Comparison of ENCODE assay signal across 13 mouse cellular contexts in genomic region chr4:156070716-156071115, GRCm38 (mm10). TPM values are rescaled to one million over a fixed set of nuclear protein-coding genes. Genes with fewer than 3 reads are reported as not detected.
A peak's percentile ranks its signal among the peaks of the same experiment; 100 is the strongest.
DNase-seq lines count a peak whose midpoint lies in the region; ATAC-seq lines count a peak whose summit lies in the region.
"Had no signal": no experiment of that assay in that cellular context is flagged by ENCODE, and none has a peak within 500 bp of the region (broad histone marks: within the 10 kb centered on the region; RNA-seq: fewer than 3 reads in every experiment).

No protein-coding gene starts in this region.

- H3K27ac ChIP-seq in heart, embryonic 15.5 days, result peak overlapping the region; percentile 47; the same call in 1 of the 2 replicates
- H3K27ac ChIP-seq in midbrain, embryonic 12.5 days (replicated peaks), result no peak overlapping the region; the same call in 1 of the 2 replicates
- H3K27ac ChIP-seq in midbrain, embryonic 16.5 days (ENCODE audit: low read length), result no peak overlapping the region
- H3K27ac ChIP-seq in forebrain, embryonic 16.5 days (ENCODE audit: low read length), result no peak overlapping the region

- WGBS in heart, embryonic 15.5 days, result 77% methylated on average over 2 of the region's 2 CpGs
- WGBS in midbrain, embryonic 12.5 days, result 59% methylated on average over 2 of the region's 2 CpGs
- WGBS in midbrain, embryonic 16.5 days, result 57% methylated on average over 2 of the region's 2 CpGs
- WGBS in forebrain, embryonic 16.5 days, result 27% methylated on average over 2 of the region's 2 CpGs

- no peak overlapping the region for H3K9ac ChIP-seq in heart, embryonic 15.5 days
- H3K9ac ChIP-seq in midbrain, embryonic 12.5 days (replicated peaks), result no peak overlapping the region
- no peak overlapping the region for H3K9ac ChIP-seq in midbrain, embryonic 16.5 days (ENCODE audit: low read depth, low read length)
- H3K9ac ChIP-seq in forebrain, embryonic 16.5 days (replicated peaks; ENCODE audit: low read depth, low read length), result no peak overlapping the region

- peaks cover 5% of the 10 kb centered on the region for H3K4me1 ChIP-seq in heart, embryonic 15.5 days (replicated peaks)
- peaks cover 13% of the 10 kb centered on the region; the same call in 1 of the 2 replicates for H3K4me1 ChIP-seq in midbrain, embryonic 12.5 days
- H3K4me1 ChIP-seq in midbrain, embryonic 16.5 days (ENCODE audit: control insufficient read depth, insufficient read depth, low read length), result peaks cover 3% of the 10 kb centered on the region; the same call in 1 of the 2 replicates
- H3K4me1 ChIP-seq in forebrain, embryonic 16.5 days (replicated peaks; ENCODE audit: control insufficient read depth, insufficient read depth, low read length), result peaks cover 5% of the 10 kb centered on the region

- H3K27me3 ChIP-seq in heart, embryonic 15.5 days, result no peaks in the 10 kb centered on the region
- peaks cover 5% of the 10 kb centered on the region for H3K27me3 ChIP-seq in midbrain, embryonic 12.5 days
- no peaks in the 10 kb centered on the region for H3K27me3 ChIP-seq in midbrain, embryonic 16.5 days (ENCODE audit: control insufficient read depth, insufficient read depth, low read depth, low read length)
- no peaks in the 10 kb centered on the region for H3K27me3 ChIP-seq in forebrain, embryonic 16.5 days (replicated peaks; ENCODE audit: control insufficient read depth, insufficient read depth, low read length)

- no peaks in the 10 kb centered on the region for H3K36me3 ChIP-seq in heart, embryonic 15.5 days
- H3K36me3 ChIP-seq in midbrain, embryonic 12.5 days, result no peaks in the 10 kb centered on the region
- H3K36me3 ChIP-seq in midbrain, embryonic 16.5 days (ENCODE audit: control insufficient read depth, insufficient read depth, low read length), result no peaks in the 10 kb centered on the region
- no peaks in the 10 kb centered on the region for H3K36me3 ChIP-seq in forebrain, embryonic 16.5 days (ENCODE audit: control insufficient read depth, insufficient read depth)

- ATAC-seq in heart, embryonic 15.5 days (replicated peaks; ENCODE audit: insufficient number of reproducible peaks, insufficient read depth, low FRiP score, low read depth), result no peak
- ATAC-seq in midbrain, embryonic 12.5 days (ENCODE audit: low FRiP score, low read depth), result 0 out of 2 replicates have a peak, but pooled peaks have one; percentile 38
- no peak for ATAC-seq in midbrain, embryonic 16.5 days
- ATAC-seq in forebrain, embryonic 16.5 days, result peak; percentile 28; the same call in 1 of the 2 replicates

- intact Hi-C loops in heart, postnatal 25 days (cut with DNase I), result no loop called here
- intact Hi-C loops in gastrocnemius, postnatal 36 days (cut with DNase I), result loop anchor here (1.0 kb wide), 1 partner anchor 30 kb away; no protein-coding TSS in a partner anchor

- no peaks in the 10 kb centered on the region for H3K9me3 ChIP-seq in heart, embryonic 15.5 days (replicated peaks)
- no peaks in the 10 kb centered on the region for H3K9me3 ChIP-seq in midbrain, embryonic 12.5 days
- no peaks in the 10 kb centered on the region for H3K9me3 ChIP-seq in midbrain, embryonic 16.5 days (replicated peaks; ENCODE audit: control insufficient read depth, low read length, poor library complexity, severe bottlenecking)
- no peaks in the 10 kb centered on the region for H3K9me3 ChIP-seq in forebrain, embryonic 16.5 days (ENCODE audit: control insufficient read depth, low read length)

- no peak overlapping the region for H3K4me3 ChIP-seq in heart, embryonic 15.5 days
- no peak overlapping the region for H3K4me3 ChIP-seq in midbrain, embryonic 12.5 days
- H3K4me3 ChIP-seq in midbrain, embryonic 16.5 days (ENCODE audit: low read depth, low read length), result no peak overlapping the region
- H3K4me3 ChIP-seq in forebrain, embryonic 16.5 days (replicated peaks; ENCODE audit: low read length), result no peak overlapping the region

- DNase-seq in heart, postnatal 25 days (ENCODE audit: low spot score), result no peak
- peak; percentile 54 for DNase-seq in R1 (ENCODE audit: low read depth, low spot score)
- no peak for DNase-seq in adrenal gland, adult 18-20 months (ENCODE audit: low spot score in 2 of 2)
- no peak for DNase-seq in gastrocnemius, postnatal 36 days

- no peak overlapping the region for H3K4me2 ChIP-seq in heart, embryonic 15.5 days
- no peak overlapping the region for H3K4me2 ChIP-seq in midbrain, embryonic 12.5 days (replicated peaks)
- H3K4me2 ChIP-seq in midbrain, embryonic 16.5 days (ENCODE audit: low read length), result no peak overlapping the region
- H3K4me2 ChIP-seq in forebrain, embryonic 16.5 days (ENCODE audit: low read length), result no peak overlapping the region

RNA-seq across cellular contexts. Expression of gene Ttll10, which starts 11.5 kb away (rescaled TPM):
- 0.59 and 1.1 TPM in 2 replicates for polyA plus RNA-seq in heart, embryonic 15.5 days (2015; fragmentation: Nextera tagmentation; extraction: Ambion mirVana)
- total RNA-seq in heart, postnatal 25 days (2021), result not detected
- polyA plus RNA-seq in midbrain, embryonic 12.5 days (2016; fragmentation: Nextera tagmentation; extraction: Ambion mirVana), result not detected in 2 replicates
- polyA plus RNA-seq in midbrain, embryonic 16.5 days (2015; fragmentation: Nextera tagmentation; extraction: Ambion mirVana), result not detected in 2 replicates
- polyA plus RNA-seq in forebrain, embryonic 16.5 days (2015; fragmentation: Nextera tagmentation; extraction: Ambion mirVana), result not detected in 2 replicates
- total RNA-seq in adrenal gland, adult 18-20 months (2021), result under 1 TPM in 1 of 2 experiments, not detected in 1; 0.35 TPM
- total RNA-seq in gastrocnemius, postnatal 36 days (2021), result not detected
- total RNA-seq: common myeloid progenitor, adult 5-6 weeks; gastrocnemius, adult 8-10 months; megakaryocyte progenitor cell, adult 5-6 weeks had no signal

RNA-seq across cellular contexts. Expression of gene 9430015G10Rik, which starts 39.1 kb away (rescaled TPM):
- polyA plus RNA-seq in heart, embryonic 15.5 days (2015; fragmentation: Nextera tagmentation; extraction: Ambion mirVana), result 11.6 and 19.4 TPM in 2 replicates
- 1 to 10 TPM; 3.3 to 3.6 TPM for total RNA-seq in heart, postnatal 25 days (2021)
- 59.8 and 60.0 TPM in 2 replicates for polyA plus RNA-seq in midbrain, embryonic 12.5 days (2016; fragmentation: Nextera tagmentation; extraction: Ambion mirVana)
- 34.3 and 38.6 TPM in 2 replicates for polyA plus RNA-seq in midbrain, embryonic 16.5 days (2015; fragmentation: Nextera tagmentation; extraction: Ambion mirVana)
- 43.2 and 45.8 TPM in 2 replicates for polyA plus RNA-seq in forebrain, embryonic 16.5 days (2015; fragmentation: Nextera tagmentation; extraction: Ambion mirVana)
- 10 to 100 TPM in 1 of 2 experiments, 1 to 10 TPM in 1; 9.6 to 12.9 TPM for total RNA-seq in adrenal gland, adult 18-20 months (2021)
- total RNA-seq in gastrocnemius, postnatal 36 days (2021), result 1 to 10 TPM; 3.1 to 4.7 TPM

RNA-seq across cellular contexts. Expression of gene Tnfrsf18, which starts 44.8 kb away (rescaled TPM):
- polyA plus RNA-seq in heart, embryonic 15.5 days (2015; fragmentation: Nextera tagmentation; extraction: Ambion mirVana), result 1.9 and 2.9 TPM in 2 replicates
- total RNA-seq in heart, postnatal 25 days (2021), result under 1 TPM in 1 of 2 experiments, not detected in 1; 0.34 TPM
- polyA plus RNA-seq in midbrain, embryonic 12.5 days (2016; fragmentation: Nextera tagmentation; extraction: Ambion mirVana), result 2.2 and 2.4 TPM in 2 replicates
- polyA plus RNA-seq in midbrain, embryonic 16.5 days (2015; fragmentation: Nextera tagmentation; extraction: Ambion mirVana), result 2.0 and 2.4 TPM in 2 replicates
- polyA plus RNA-seq in forebrain, embryonic 16.5 days (2015; fragmentation: Nextera tagmentation; extraction: Ambion mirVana), result 0.60 and 1.5 TPM in 2 replicates
- total RNA-seq in adrenal gland, adult 18-20 months (2021), result not detected
- total RNA-seq in gastrocnemius, postnatal 36 days (2021), result under 1 TPM in 1 of 2 experiments, not detected in 1; 0.48 TPM
- total RNA-seq: gastrocnemius, adult 8-10 months; layer of hippocampus, adult 18-20 months had no signal

RNA-seq across cellular contexts. Expression of gene Tnfrsf4, which starts 57.1 kb away (rescaled TPM):
- polyA plus RNA-seq in heart, embryonic 15.5 days (2015; fragmentation: Nextera tagmentation; extraction: Ambion mirVana), result 0.36 and 0.55 TPM in 2 replicates
- total RNA-seq in heart, postnatal 25 days (2021), result under 1 TPM in 1 of 2 experiments, not detected in 1; 0.23 TPM
- 0.52 and 0.77 TPM in 2 replicates for polyA plus RNA-seq in midbrain, embryonic 12.5 days (2016; fragmentation: Nextera tagmentation; extraction: Ambion mirVana)
- 0.91 TPM in 1 of 2 replicates, not detected in the other for polyA plus RNA-seq in midbrain, embryonic 16.5 days (2015; fragmentation: Nextera tagmentation; extraction: Ambion mirVana)
- polyA plus RNA-seq in forebrain, embryonic 16.5 days (2015; fragmentation: Nextera tagmentation; extraction: Ambion mirVana), result 1.0 and 1.4 TPM in 2 replicates
- total RNA-seq in adrenal gland, adult 18-20 months (2021), result under 1 TPM; 0.29 to 0.66 TPM
- under 1 TPM; 0.59 to 0.94 TPM for total RNA-seq in gastrocnemius, postnatal 36 days (2021)
- total RNA-seq: common myeloid progenitor, adult 5-6 weeks had no signal

RNA-seq across cellular contexts. Expression of gene Rnf223, which starts 59.6 kb away (rescaled TPM):
- 0.19 and 0.30 TPM in 2 replicates for polyA plus RNA-seq in heart, embryonic 15.5 days (2015; fragmentation: Nextera tagmentation; extraction: Ambion mirVana)
- total RNA-seq in heart, postnatal 25 days (2021), result under 1 TPM in 1 of 2 experiments, not detected in 1; 0.10 TPM
- polyA plus RNA-seq in midbrain, embryonic 12.5 days (2016; fragmentation: Nextera tagmentation; extraction: Ambion mirVana), result 1.1 and 1.2 TPM in 2 replicates
- 0.54 and 0.75 TPM in 2 replicates for polyA plus RNA-seq in midbrain, embryonic 16.5 days (2015; fragmentation: Nextera tagmentation; extraction: Ambion mirVana)
- 0.42 and 0.73 TPM in 2 replicates for polyA plus RNA-seq in forebrain, embryonic 16.5 days (2015; fragmentation: Nextera tagmentation; extraction: Ambion mirVana)
- under 1 TPM in 1 of 2 experiments, not detected in 1; 0.10 TPM for total RNA-seq in adrenal gland, adult 18-20 months (2021)
- not detected for total RNA-seq in gastrocnemius, postnatal 36 days (2021)
- total RNA-seq: gastrocnemius, adult 8-10 months; hematopoietic stem cell, adult 5-6 weeks had no signal

Comparison
In these comparisons a context has a peak if more than half of its experiments do, and no peak if none do; other contexts are left out.
1. ATAC-seq: peak in midbrain, embryonic 12.5 days (single experiment) and forebrain, embryonic 16.5 days (single experiment); none in heart, embryonic 15.5 days (single experiment) and midbrain, embryonic 16.5 days (single experiment).